Mouse (Mus musculus) embryonic fibroblast, embryonic 13.5 days (primary cell): Measurements from ENCODE around the gene Gm17374. TPM values are rescaled to one million over a fixed set of nuclear protein-coding genes. Genes with fewer than 3 reads are reported as not detected.
"Not testable (repeated sequence)": the region's sequence is repeated elsewhere in the genome, so short reads cannot be mapped to it uniquely, and the experiment has no call there.

Experiments used
- H3K27ac ChIP-seq: 2 replicates; pipeline ENCODE4 v1.5.1; 2012; ENCODE audit warnings: low read length, control low read depth, inconsistent platforms; ENCODE audit not compliant: insufficient read depth
- H3K4me1 ChIP-seq: 2 replicates; pipeline ENCODE4 v1.6.1; 2011; ENCODE audit warnings: low read length; ENCODE audit not compliant: control insufficient read depth, insufficient read depth
- H3K4me3 ChIP-seq: 2 replicates; pipeline ENCODE4 v1.5.1; 2011; ENCODE audit warnings: mild to moderate bottlenecking, control low read depth, low read length; ENCODE audit not compliant: insufficient read depth
- CTCF ChIP-seq: IDR thresholded peaks from 2 replicates; pipeline ENCODE4 v1.5.1; 2011; ENCODE audit warnings: mild to moderate bottlenecking, control low read depth, low read length, moderate library complexity, borderline replicate concordance; ENCODE audit not compliant: insufficient read depth
- POLR2A ChIP-seq: IDR thresholded peaks from 2 replicates; pipeline ENCODE4 v1.6.1; 2011; ENCODE audit warnings: low read depth, mild to moderate bottlenecking, control low read depth, low read length, moderate library complexity
- polyA plus RNA-seq: library from polyadenylated mRNA; stranded (reverse); fragments of >200 nt; gene quantifications from 2 replicates; pipeline ENCODE4 v1.2.4, GENCODE M21; 2011; ENCODE audit warnings: low read depth; ENCODE audit not compliant: missing spikeins, insufficient read length

Gene Gm17374
- not detected in 2 replicates for polyA plus RNA-seq

GRCm38 (mm10) chr2:140151743-140152142 is at the start of gene Gm17374:
Gm17374 (plus strand) TSS chr2:140152043.
- not testable (repeated sequence) for H3K4me3 ChIP-seq, H3K27ac ChIP-seq, H3K4me1 ChIP-seq

GRCm38 (mm10) chr2:140104951-140105350 is 46.9 kb upstream of the Gm17374 start:
- peaks cover 14% of the 10 kb centered on the region for H3K4me1 ChIP-seq
- TF ChIP-seq POLR2A = no peak
- TF ChIP-seq CTCF = no peak
- peak overlapping the region; percentile 95 for H3K27ac ChIP-seq
- no peak overlapping the region for H3K4me3 ChIP-seq

GRCm38 (mm10) chr2:140107641-140108040 is 44.2 kb upstream of the Gm17374 start:
- no peak overlapping the region for H3K4me3 ChIP-seq
- peaks cover 10% of the 10 kb centered on the region for H3K4me1 ChIP-seq
- peak overlapping the region; percentile 42 for H3K27ac ChIP-seq
- TF ChIP-seq CTCF (no peak), POLR2A (no peak)

- H3K4me1 ChIP-seq = peaks cover 10% of the 10 kb centered on the region
- H3K4me3 ChIP-seq = no peak overlapping the region
- no peak for TF ChIP-seq CTCF
- no peak for TF ChIP-seq POLR2A
- H3K27ac ChIP-seq = no peak overlapping the region
These were observed 42.9 kb upstream of the Gm17374 start for GRCm38 (mm10) chr2:140108945-140109344.

- H3K4me1 ChIP-seq = 0 out of 2 replicates have a peak, but pooled peaks cover 2% of the 10 kb centered on the region
- peak overlapping the region; percentile 52; the same call in 1 of the 2 replicates for H3K27ac ChIP-seq
- H3K4me3 ChIP-seq = no peak overlapping the region
- TF ChIP-seq CTCF (no peak), POLR2A (no peak)
These were observed 38.0 kb upstream of the Gm17374 start for GRCm38 (mm10) chr2:140113851-140114250.

GRCm38 (mm10) chr2:140125516-140125915 is 26.3 kb upstream of the Gm17374 start:
- Histone ChIP-seq H3K4me3 (no peak overlapping the region), H3K4me1 (no peaks in the 10 kb centered on the region), H3K27ac (no peak overlapping the region)
- TF ChIP-seq CTCF (no peak), POLR2A (no peak)

GRCm38 (mm10) chr2:140159186-140159730 is 7.4 kb downstream of the Gm17374 start:
- Histone ChIP-seq H3K4me1 (no peaks in the 10 kb centered on the region; the same call in 1 of the 2 replicates), H3K4me3 (no peak overlapping the region)
- TF ChIP-seq POLR2A (no peak), CTCF (no peak)

GRCm38 (mm10) chr2:140163351-140163854 is 11.6 kb downstream of the Gm17374 start:
- Histone ChIP-seq H3K4me1 (no peaks in the 10 kb centered on the region; the same call in 1 of the 2 replicates), H3K4me3 (no peak overlapping the region), H3K27ac (no peak overlapping the region)
- TF ChIP-seq CTCF (no peak), POLR2A (no peak)

More at GRCm38 (mm10) chr2:140159186-140159730, 7.4 kb downstream of the Gm17374 start:
- H3K27ac ChIP-seq = no peak overlapping the region

- H3K4me1 ChIP-seq = no peaks in the 10 kb centered on the region
- peak overlapping the region; percentile 13; the same call in 1 of the 2 replicates for H3K4me3 ChIP-seq
- TF ChIP-seq CTCF = no peak
- TF ChIP-seq POLR2A = no peak
- no peak overlapping the region for H3K27ac ChIP-seq
These were observed 17.2 kb downstream of the Gm17374 start for GRCm38 (mm10) chr2:140169057-140169456.

- TF ChIP-seq POLR2A = peak; percentile 89
- TF ChIP-seq CTCF = no peak
- Histone ChIP-seq H3K4me1 (no peaks in the 10 kb centered on the region), H3K27ac (0 out of 2 replicates have a peak within 1 kb of the TSS, but pooled peaks have one; percentile 50), H3K4me3 (peak within 1 kb of the TSS; percentile 97)
These were observed 18.4 kb downstream of the Gm17374 start, which contains the start of the genes Esf1 and Ndufaf5 for GRCm38 (mm10) chr2:140170127-140170802. Esf1 (minus strand) TSS chr2:140170564. Ndufaf5 (plus strand) TSS chr2:140170649.
